Mouse (Mus musculus) cortical plate, adult 2 months (tissue): ENCODE data around the gene Lrrc29. TPM values are rescaled to one million over a fixed set of nuclear protein-coding genes. Genes with fewer than 3 reads are reported as not detected.

Experiments
- H3K27ac ChIP-seq: fragments of 200-500 bp; 2 replicates; pipeline ENCODE4 v1.5.1; 2012; ENCODE audit warnings: low read length, control low read depth, inconsistent platforms; ENCODE audit not compliant: insufficient read depth
- H3K4me1 ChIP-seq: fragments of 200-500 bp; 2 replicates; pipeline ENCODE4 v1.6.1; 2011; ENCODE audit warnings: low read length; ENCODE audit not compliant: control insufficient read depth, insufficient read depth
- H3K4me3 ChIP-seq: fragments of 200-500 bp; 2 replicates; pipeline ENCODE4 v1.5.1; 2011; ENCODE audit warnings: mild to moderate bottlenecking, low read length, control low read depth; ENCODE audit not compliant: insufficient read depth
- CTCF ChIP-seq: fragments of 200-500 bp; IDR thresholded peaks from 2 replicates; pipeline ENCODE4 v1.5.1; 2011; ENCODE audit warnings: mild to moderate bottlenecking, control low read depth, low read length; ENCODE audit not compliant: insufficient read depth; ENCODE audit errors: extremely low read depth
- POLR2A ChIP-seq: fragments of 200-500 bp; IDR thresholded peaks from 2 replicates; pipeline ENCODE4 v1.6.1; 2011; ENCODE audit warnings: mild to moderate bottlenecking, low read length, control low read depth; ENCODE audit not compliant: insufficient read depth; ENCODE audit errors: extremely low read depth
- polyA plus RNA-seq: library from polyadenylated mRNA; depleted of rRNA; stranded (reverse); fragments of >200 nt; gene quantifications from 2 replicates; pipeline ENCODE4 v1.2.3, GENCODE M21; 2012; rRNA removed

The Lrrc29 gene
- polyA plus RNA-seq, 1 experiment: 3.7 TPM

- H3K4me3 ChIP-seq: peak overlapping the region; percentile 25
- TF ChIP-seq POLR2A (peak; percentile 73; the same call in 1 of the 2 replicates), CTCF (no peak)
- no peaks in the 10 kb centered on the region; the same call in 1 of the 2 replicates for H3K4me1 ChIP-seq
- peak overlapping the region; percentile 79; the same call in 1 of the 2 replicates for H3K27ac ChIP-seq
These were observed 57.6 kb downstream of the Lrrc29 start for GRCm38 (mm10) chr8:105268342-105269074.

GRCm38 (mm10) chr8:105266775-105267174 is 59.3 kb downstream of the Lrrc29 start:
- H3K27ac ChIP-seq: no peak overlapping the region
- no peaks in the 10 kb centered on the region; the same call in 1 of the 2 replicates for H3K4me1 ChIP-seq
- no peak for TF ChIP-seq CTCF
- no peak for TF ChIP-seq POLR2A
- no peak overlapping the region for H3K4me3 ChIP-seq

- Histone ChIP-seq H3K4me1 (no peaks in the 10 kb centered on the region; the same call in 1 of the 2 replicates), H3K27ac (no peak overlapping the region), H3K4me3 (no peak overlapping the region; the same call in 1 of the 2 replicates)
- TF ChIP-seq POLR2A (no peak), CTCF (no peak)
These were observed 61.0 kb downstream of the Lrrc29 start for GRCm38 (mm10) chr8:105265128-105265527.

- Histone ChIP-seq H3K4me1 (no peaks in the 10 kb centered on the region), H3K4me3 (peak within 1 kb of the TSS; percentile 68), H3K27ac (no peak within 1 kb of the TSS)
- no peak for TF ChIP-seq POLR2A
- TF ChIP-seq CTCF: no peak
These were observed 61.8 kb downstream of the Lrrc29 start, which contains the start of the genes Tradd and Fbxl8 for GRCm38 (mm10) chr8:105264024-105264982. TSS of gene Tradd (minus strand) at chr8:105264609. TSS of gene Fbxl8 (plus strand) at chr8:105264648.

- no peak for TF ChIP-seq POLR2A
- no peak for TF ChIP-seq CTCF
- no peak overlapping the region for H3K27ac ChIP-seq
- no peak overlapping the region; the same call in 1 of the 2 replicates for H3K4me3 ChIP-seq
- H3K4me1 ChIP-seq: no peaks in the 10 kb centered on the region
These were observed 62.7 kb downstream of the Lrrc29 start for GRCm38 (mm10) chr8:105263244-105263912.

Other genes with a start within 250 kb of the Lrrc29 start
- not detected in 2 replicates for gene Ces3b, start 242.5 kb downstream of the Lrrc29 start, polyA plus RNA-seq
- gene Ces4a, start 194.5 kb downstream of the Lrrc29 start, polyA plus RNA-seq: not detected in 2 replicates
- gene Cbfb, start 155.6 kb downstream of the Lrrc29 start, polyA plus RNA-seq: 17.7 and 18.5 TPM in 2 replicates
- gene D230025D16Rik, start 101.1 kb downstream of the Lrrc29 start, polyA plus RNA-seq: 39.4 and 39.5 TPM in 2 replicates
- gene B3gnt9, start 71.1 kb downstream of the Lrrc29 start, polyA plus RNA-seq: 5.2 and 5.5 TPM in 2 replicates
- 7.6 and 8.3 TPM in 2 replicates for gene Tradd, start 61.7 kb downstream of the Lrrc29 start, polyA plus RNA-seq
- 2.0 and 2.2 TPM in 2 replicates for gene Fbxl8, start 61.6 kb downstream of the Lrrc29 start, polyA plus RNA-seq
- gene Hsf4, start 56.5 kb downstream of the Lrrc29 start, polyA plus RNA-seq: 25.1 and 29.2 TPM in 2 replicates
- gene Nol3, start 50.1 kb downstream of the Lrrc29 start, polyA plus RNA-seq: 14.3 and 15.5 TPM in 2 replicates
- 24.3 and 26.3 TPM in 2 replicates for gene 4931428F04Rik, start 36.4 kb downstream of the Lrrc29 start, polyA plus RNA-seq
- 1.4 and 1.9 TPM in 2 replicates for gene Exoc3l, start 30.2 kb downstream of the Lrrc29 start, polyA plus RNA-seq
- gene E2f4, start 28.6 kb downstream of the Lrrc29 start, polyA plus RNA-seq: 63.4 and 65.6 TPM in 2 replicates
- 2.4 and 2.9 TPM in 2 replicates for gene Elmo3, start 20.7 kb downstream of the Lrrc29 start, polyA plus RNA-seq
- 71.5 and 78.1 TPM in 2 replicates for gene Tmem208, start 76 bp upstream of the Lrrc29 start, polyA plus RNA-seq
- gene Fhod1, start 21.7 kb upstream of the Lrrc29 start, polyA plus RNA-seq: 3.4 and 3.5 TPM in 2 replicates
- gene Slc9a5, start 22.6 kb upstream of the Lrrc29 start, polyA plus RNA-seq: 33.7 and 33.8 TPM in 2 replicates
- gene Plekhg4, start 47.0 kb upstream of the Lrrc29 start, polyA plus RNA-seq: 3.0 and 3.2 TPM in 2 replicates
- gene Kctd19, start 87.2 kb upstream of the Lrrc29 start, polyA plus RNA-seq: not detected in 2 replicates
- 0.64 and 0.94 TPM in 2 replicates for gene Lrrc36, start 87.3 kb upstream of the Lrrc29 start, polyA plus RNA-seq
- gene Tppp3, start 145.2 kb upstream of the Lrrc29 start, polyA plus RNA-seq: 77.9 and 93.2 TPM in 2 replicates
- 63.6 and 66.2 TPM in 2 replicates for gene Zdhhc1, start 170.6 kb upstream of the Lrrc29 start, polyA plus RNA-seq
- gene Hsd11b2, start 192.5 kb upstream of the Lrrc29 start, polyA plus RNA-seq: not detected in 2 replicates
- gene Atp6v0d1, start 239.8 kb upstream of the Lrrc29 start, polyA plus RNA-seq: 359 and 361 TPM in 2 replicates